Mouse (Mus musculus) G1E-ER4 (cell line): ENCODE results near the gene Leng9. TPM values are rescaled to one million over a fixed set of nuclear protein-coding genes. Genes with fewer than 3 reads are reported as not detected.

Experiments
- GATA1 ChIP-seq: IDR thresholded peaks from one replicate; pipeline ENCODE4 v1.8.0; 2012; ENCODE audit warnings: low read length, inconsistent platforms
- polyA plus RNA-seq: library from polyadenylated mRNA; stranded (reverse); fragments of >175 nt; gene quantifications from 2 replicates; pipeline ENCODE4 v1.2.3, GENCODE M21; 2012

Leng9 gene
- polyA plus RNA-seq: 3.7 and 5.7 TPM in 2 replicates

DNA sequence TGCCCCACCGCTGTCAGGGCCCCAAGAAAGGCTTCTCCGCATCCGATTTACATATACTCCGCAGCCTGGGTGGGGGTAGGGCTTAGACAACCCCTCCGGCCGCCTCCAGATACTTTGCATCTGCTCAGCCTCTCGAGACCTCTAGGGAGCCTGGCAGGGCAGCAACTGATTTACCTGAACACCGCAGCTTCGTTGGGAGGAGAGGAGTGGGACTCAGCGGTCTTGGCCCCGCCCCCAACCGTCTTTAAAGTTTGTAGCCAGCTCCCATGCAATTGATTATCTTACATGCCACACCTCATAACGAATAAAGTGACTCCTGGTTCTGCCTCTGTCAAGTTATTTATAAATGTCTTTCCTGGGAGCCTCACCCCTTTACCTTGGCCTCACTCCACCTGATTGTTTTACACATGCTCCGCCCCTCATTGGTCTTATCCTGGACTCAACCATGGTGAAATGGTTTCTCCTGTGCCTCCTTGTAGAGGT is at the start of gene Leng9:
Leng9 (minus strand) TSS at position 316 of the 483 bp plus-strand sequence.
- no peak for TF ChIP-seq GATA1

DNA sequence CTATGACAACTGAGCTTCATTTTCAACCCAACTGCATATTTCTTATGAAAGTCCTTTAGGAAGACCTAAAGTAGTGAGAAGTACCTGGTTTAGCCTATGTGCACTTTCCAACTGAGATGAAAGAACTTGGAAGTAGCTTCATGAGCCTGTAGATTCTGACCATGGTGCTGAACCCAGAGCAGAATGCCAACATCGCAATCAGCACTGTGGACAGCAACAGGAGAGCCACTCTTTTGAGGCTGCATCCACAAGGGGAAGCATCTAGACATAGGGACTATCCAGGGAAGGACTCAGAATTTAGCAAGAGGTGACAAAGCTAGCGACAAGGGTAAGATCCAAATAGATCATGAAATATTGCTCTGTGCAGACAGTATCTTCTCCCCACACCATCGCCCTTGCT is 28.3 kb upstream of the Leng9 start:
- no peak for TF ChIP-seq GATA1

DNA sequence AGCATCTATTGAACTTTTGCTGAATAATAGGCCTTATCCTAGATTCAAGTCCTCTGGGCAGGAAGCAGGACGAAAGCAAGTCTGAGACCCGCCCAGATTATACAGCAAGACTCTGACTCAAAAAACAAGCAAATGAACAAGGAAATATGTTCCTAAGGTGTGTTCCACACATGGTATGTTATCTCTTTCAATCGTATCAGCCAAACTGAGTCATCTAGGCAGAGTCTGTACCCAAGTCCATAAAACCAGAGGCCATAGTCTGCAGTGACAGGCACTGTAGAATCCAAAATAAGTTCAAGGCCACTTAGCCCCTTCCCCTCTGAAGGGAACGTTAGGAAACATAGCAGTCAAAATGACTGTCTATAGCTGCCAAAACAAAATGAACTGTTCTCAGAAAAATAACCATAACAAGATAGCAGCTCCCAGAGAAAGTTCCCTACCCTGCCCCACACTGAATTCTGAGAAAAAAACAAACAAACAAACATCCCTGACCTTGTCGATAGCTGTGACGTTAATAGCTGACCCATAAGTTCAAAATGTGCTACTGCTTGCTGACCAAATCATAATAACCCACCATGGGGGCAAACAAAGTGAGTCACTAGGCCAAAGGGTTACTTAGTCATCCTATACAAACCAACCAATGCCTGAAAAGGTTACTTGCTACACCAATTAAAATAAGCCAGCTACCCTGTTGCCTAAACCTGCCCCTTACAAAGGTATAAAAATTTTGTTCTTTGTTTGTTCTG is 20.2 kb upstream of the Leng9 start:
- no peak for TF ChIP-seq GATA1

DNA sequence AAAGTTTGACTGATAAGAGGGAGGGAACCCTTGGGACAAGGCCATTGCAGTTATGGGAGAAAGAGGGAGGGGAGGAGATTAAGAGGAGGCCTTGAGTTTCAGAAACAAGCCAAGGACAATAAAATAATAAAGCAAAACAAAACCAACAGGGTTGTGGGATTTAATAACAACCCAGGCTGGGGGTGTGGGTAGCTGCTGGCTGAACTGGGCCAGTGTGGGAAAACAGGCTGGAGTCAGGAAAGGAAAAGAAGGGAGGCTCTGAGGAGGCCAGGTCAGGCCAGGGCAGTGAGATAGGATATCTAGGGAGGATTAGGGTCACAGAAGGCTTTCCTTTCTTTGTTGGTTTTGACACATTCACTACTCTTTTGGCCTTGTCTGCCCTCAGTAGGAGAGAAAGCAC is 16.9 kb upstream of the Leng9 start:
- TF ChIP-seq GATA1: no peak

DNA sequence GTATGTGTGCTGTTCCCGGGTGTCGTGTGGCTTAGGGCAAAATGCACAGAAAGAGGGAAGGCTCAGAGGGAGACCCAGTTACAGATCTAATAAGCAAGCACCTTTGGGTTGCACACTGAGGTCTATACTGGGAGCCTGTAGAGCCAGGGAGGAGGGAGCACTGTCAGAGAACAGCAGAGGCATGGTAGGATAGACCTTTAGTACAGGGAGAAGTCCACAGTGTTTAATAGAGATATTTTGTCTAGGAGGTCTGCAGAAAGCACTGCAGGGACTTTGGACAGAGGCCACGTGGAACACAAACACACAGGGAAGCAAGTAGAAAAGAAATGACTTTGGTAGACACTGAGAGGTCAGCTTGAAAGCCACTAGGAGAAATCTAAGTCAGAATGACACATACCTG is 15.1 kb upstream of the Leng9 start:
- TF ChIP-seq GATA1: no peak

DNA sequence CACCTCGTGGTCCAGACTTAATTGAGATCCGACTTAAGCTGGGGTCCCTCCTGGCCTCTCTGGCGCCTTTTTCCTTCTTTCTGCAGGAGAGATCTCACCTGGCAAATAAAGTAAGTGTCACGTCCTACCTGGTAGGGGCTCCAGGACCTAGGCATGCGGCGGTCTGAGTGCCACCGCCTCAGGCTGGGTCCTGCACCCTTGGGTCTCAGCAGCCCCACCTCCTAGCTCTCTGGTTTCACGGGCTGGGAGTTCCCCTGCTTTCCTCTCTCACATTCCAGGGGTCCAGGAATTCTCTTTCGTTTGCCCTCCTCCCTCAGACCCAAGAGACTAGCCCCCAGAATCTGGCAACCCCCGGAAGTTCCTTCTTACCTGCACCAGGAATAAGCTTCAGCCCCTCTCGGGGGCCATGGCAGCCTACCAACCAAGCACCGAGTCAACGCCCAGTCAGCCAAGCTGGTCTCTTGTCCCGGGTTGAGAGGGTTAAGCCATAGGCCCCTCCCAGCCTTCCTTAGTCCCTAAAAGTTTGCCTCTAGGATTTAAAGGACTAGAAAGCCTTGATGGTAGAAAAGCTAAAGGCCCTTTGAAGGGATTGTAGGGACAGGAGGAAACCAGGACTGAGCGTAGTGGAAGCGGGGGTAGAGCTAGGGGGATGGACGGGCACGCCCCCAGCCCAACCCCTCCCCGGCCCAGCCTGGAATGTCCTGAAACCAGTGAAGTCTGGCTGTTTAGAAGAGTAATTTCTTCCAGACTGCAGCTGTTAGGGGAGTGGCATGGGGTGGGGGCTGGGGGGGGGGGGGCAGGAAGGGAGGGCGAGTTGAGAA is 14.1 kb upstream of the Leng9 start, which contains the start of gene Cdc42ep5:
Cdc42ep5 (minus strand) TSS at position 771 of the 821 bp plus-strand sequence.
- TF ChIP-seq GATA1: no peak

DNA sequence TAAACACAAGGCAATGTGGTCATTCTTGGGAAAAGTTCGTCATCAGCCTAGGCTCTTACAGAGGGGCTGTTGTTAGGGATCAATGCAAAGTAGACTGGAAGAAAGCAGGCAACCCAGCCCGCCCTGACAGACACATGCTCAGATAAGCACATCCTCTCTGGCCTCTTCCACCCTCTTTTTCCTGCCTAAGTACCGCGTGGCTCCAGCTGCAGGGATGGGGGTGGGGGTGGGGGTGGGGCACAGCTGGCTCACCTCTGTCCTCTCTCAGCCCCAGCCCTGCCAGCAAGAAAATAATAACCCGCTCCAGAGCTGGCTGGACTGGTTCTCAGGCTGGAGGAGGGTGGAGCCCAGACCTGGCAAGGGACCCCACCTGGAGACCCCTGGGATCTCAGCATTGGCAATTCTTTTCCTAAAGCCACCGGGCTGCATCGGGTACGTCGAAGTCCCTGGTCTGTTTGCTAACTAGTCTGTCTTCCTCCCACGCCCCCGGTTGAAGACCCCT is 13.4 kb upstream of the Leng9 start:
- no peak for TF ChIP-seq GATA1

DNA sequence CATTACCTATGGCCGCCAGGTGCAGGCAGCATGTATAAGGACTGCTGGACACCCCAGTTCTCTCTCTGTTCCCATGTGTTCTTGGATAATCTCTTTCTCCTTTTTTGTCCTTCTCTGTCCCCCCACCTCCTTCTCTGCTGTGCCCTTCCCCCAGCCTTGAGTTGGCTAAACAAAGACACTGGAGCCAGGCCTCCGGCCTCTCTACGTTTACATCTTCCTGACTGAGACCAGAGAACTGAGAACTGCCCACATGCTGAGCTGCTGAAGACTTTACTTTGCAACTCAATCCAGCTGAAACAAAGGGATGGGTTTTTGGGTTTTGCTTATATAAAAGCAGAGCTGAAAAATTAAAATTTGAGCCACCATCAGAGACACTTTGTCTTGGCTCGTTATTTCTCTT is 4.8 kb upstream of the Leng9 start:
- TF ChIP-seq GATA1: no peak

DNA sequence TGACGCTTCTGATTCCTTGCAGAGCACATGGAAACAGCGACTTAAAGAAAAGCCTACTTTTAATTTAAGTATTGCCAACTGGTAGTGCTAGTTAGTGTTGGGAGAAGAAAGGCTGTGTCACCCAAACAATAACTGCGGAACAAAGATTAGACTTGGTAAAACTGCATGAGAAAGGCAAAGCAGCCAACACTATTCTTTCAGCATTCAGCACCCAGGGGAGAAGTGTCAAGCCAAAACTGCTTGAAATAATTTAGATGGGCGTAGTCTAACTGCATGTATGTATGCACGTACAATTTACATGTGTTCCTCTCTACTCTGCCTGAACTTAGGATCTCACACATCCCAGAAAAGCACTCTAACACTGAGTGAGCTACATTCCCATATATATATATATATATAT is 4.2 kb upstream of the Leng9 start:
- TF ChIP-seq GATA1: no peak

DNA sequence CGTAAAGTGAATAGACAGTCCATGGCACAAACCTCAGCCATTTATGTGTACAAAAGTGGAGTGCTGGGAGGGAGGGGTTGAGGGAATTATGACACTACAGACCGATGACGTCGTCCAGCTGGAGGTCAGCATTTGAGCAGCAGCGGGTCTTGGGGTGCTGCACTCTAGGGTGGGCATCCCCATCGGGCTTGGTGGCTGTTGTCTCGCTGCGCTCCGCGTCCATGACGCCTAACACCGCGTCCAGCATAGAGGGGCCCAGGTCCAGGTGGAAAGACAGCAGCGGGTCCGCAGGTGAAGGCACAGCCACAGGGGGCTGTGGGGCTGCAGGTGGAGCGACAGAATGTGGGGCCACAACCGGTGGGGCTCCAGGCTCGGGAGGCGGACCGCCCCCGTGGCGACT is 1.1 kb upstream of the Leng9 start:
- no peak for TF ChIP-seq GATA1

DNA sequence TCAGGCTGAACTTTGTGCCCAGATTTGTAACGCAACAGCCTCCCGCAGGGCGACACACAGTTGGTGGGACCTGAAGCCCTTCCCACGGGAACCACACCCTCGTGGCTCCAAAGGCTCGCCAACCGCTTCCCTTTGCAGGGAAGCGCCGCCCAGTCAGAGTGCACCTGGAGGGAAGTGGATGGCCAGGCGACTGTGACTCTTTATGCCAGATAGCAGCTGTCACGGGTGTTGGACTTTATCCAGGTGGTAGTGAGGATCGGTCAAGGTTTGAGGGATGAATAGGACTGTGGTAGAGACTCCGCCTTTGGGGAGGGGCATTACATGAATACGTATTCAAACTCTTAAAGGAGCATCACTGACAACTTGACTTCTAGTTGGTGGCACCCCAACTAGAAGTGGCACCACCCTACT is 642 bp upstream of the Leng9 start:
- TF ChIP-seq GATA1: no peak

DNA sequence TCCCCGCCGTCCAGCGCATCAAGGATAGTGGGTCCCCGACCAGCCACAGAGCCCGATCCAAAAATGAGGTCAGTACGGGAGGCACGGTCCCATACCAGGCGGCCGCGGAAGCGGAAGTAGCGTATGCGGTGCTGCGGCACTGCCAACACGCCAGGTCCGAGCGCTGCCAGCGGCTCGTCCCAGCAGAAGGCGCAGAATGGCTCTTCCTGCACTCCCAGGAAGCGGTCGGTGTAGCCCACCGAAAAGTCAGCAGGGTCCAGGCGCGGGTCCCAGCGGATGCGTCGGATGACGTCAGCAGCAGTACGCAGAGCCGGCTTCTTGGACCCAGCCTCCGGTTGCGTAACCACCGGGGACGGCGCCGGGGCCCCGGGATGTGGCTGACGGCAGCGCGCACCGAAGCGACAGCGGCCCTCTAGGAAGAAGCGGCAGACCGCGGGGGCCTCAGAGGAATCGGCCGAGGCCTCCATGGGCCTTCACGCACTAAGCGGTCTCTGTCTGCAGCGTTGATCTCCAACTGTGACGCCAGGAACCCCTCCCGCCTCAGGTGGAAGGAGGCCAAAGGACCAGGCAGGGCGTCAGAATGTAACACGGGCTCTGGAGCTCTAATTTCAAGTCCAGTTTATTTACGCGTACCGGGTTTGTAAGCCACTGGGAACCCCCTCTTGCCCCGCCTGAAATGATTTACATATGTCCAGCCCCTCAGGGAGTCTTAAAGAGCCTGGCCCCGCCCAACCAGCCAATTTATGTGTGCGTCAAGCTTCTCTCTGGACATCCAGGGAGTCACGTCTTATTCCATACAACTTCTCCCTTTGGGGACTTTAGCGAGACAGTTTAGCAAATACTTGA is 742 bp downstream of the Leng9 start:
- TF ChIP-seq GATA1: no peak

DNA sequence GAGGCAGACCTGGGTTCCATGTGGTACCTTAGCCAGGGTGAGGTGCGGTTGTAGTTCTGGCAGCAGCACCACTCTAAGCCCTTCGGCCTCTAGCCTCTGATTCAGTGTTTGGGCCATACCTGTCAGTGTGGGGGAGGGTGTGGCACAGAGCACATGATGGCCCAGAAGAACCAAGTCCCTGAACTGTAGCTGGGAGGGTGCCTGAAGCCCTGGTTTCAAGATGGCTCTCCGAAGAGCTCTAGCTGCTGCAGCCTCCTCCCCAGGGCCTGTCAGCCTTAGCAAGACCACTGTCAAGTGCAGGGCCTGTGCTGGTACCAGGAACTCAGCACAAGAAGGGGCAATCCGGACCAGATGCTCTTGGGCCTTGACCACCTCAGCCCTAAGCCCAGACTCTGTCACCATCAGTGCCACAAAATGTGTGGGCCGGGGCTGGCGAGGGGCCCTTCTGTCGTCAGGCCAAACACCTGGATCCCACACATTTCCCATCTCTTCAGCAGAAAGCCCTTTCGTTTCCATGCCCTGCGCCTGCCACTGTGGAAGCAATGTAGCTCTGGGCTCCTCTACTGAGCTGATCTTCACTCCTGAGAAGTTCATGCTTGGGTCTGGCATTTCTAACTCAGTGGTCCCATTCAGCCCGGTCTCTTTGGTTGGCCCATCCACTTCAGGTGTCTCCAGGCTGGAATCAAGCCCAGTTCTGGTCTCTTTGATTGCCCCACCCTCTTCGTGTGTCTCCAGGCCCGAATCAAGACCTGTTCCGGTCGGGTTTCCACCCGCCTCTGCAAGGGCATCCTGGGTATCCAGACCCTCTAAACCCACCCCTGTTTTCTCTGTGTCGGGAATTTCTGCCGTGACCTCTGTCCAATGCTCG is 1.6 kb downstream of the Leng9 start:
- no peak for TF ChIP-seq GATA1

DNA sequence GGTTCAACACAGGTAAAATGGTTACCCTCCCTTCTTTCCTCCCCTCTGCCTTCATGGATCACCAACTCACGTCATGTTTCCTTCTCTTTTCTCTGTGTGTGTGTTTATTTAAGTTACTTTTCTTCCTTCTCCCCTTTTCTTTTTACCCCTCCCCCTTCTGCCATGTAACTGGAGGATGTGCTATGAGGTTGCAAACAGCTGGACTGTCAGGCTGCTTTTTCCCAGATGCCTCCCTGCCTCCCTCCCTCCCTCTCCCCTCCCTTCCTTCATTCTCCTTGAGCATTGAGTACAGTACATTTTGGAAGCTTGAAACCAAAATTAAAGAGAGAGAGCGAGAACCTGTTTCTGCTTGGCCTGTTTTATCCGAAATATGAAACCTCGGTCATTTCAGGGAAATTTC is 2.3 kb downstream of the Leng9 start:
- no peak for TF ChIP-seq GATA1

DNA sequence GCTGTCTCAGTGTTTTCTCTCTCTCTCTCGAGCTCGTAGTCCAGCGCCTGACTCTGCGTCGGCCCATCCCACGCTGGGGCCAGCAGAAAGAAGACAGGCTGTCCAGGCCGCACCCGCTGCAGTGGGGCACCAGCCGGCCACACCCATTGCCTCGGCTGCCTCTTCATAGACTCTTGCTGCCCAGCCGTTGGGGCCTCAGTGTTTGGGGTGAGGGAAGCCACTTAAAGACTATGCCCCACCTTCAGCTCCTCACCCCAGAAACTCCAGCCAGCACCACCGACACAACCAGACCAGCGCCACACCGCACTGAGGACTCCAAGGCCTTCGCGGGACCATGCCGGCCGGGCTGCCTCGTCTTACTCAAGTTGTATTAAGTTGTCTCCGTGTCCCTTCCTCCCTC is 2.8 kb downstream of the Leng9 start:
- TF ChIP-seq GATA1: no peak
